Mouse (Mus musculus) ES-E14 (cell line): ENCODE measurements at regions not wholly inside any gene's neighbourhood (a gene's known extent, or its start where the extent isn't known, plus 50 kb on each side); places are given as distances from the start of the nearest gene placed in this dataset.

Source experiments
- DNase-seq: peaks from one replicate; pipeline ENCODE4 v3.0.0-alpha.2; 2013; ENCODE audit warnings: low read depth, low spot score
- H3K27ac ChIP-seq: 2 replicates; pipeline ENCODE4 v1.5.1; 2012; ENCODE audit warnings: low read depth, mild to moderate bottlenecking, low read length, moderate library complexity, mixed read lengths; ENCODE audit not compliant: poor library complexity, insufficient read depth, severe bottlenecking
- H3K36me3 ChIP-seq: 2 replicates; pipeline ENCODE4 v1.6.1; 2012; ENCODE audit warnings: mild to moderate bottlenecking, low read length, moderate library complexity, mixed read lengths; ENCODE audit not compliant: control insufficient read depth, poor library complexity, insufficient read depth, severe bottlenecking
- H3K4me1 ChIP-seq, 2 experiments: fragments of 150-350 bp in 1 of 2; sonication (generic) in 1 of 2; 2 replicates each; pipeline ENCODE4 v1.6.1; 2012; ENCODE audit warnings: low read length in 2 of 2, mild to moderate bottlenecking in 1 of 2, mixed read lengths in 1 of 2; ENCODE audit not compliant: control insufficient read depth in 2 of 2, insufficient read depth in 2 of 2, poor library complexity in 1 of 2
- H3K4me3 ChIP-seq, 2 experiments: fragments of 150-350 bp in 1 of 2; sonication (generic) in 1 of 2; 2 replicates each; pipeline ENCODE4 v1.5.1; 2012; ENCODE audit warnings: low read length in 2 of 2, low read depth in 1 of 2, mild to moderate bottlenecking in 1 of 2, mixed read lengths in 1 of 2; ENCODE audit not compliant: insufficient read depth in 1 of 2, poor library complexity in 1 of 2, severe bottlenecking in 1 of 2
- H3K9ac ChIP-seq: 2 replicates; pipeline ENCODE4 v1.6.1; 2012; ENCODE audit warnings: low read depth, mild to moderate bottlenecking, low read length, mixed read lengths; ENCODE audit not compliant: poor library complexity, insufficient read depth, severe bottlenecking
- H3K9me3 ChIP-seq: fragments of 150-350 bp; sonication (generic); 2 replicates; pipeline ENCODE4 v1.6.1; 2012; ENCODE audit warnings: low read depth, mild to moderate bottlenecking, low read length; ENCODE audit not compliant: control insufficient read depth, insufficient read depth
- CHD2 ChIP-seq: IDR thresholded peaks from 2 replicates; pipeline ENCODE4 v1.6.1; 2014; ENCODE audit warnings: mild to moderate bottlenecking, low read depth, low read length, inconsistent platforms
- HCFC1 ChIP-seq: IDR thresholded peaks from 2 replicates; pipeline ENCODE4 v1.6.1; 2012; ENCODE audit warnings: low read length, inconsistent platforms, borderline replicate concordance; ENCODE audit not compliant: insufficient read depth
- MAFK ChIP-seq: IDR thresholded peaks from 2 replicates; pipeline ENCODE4 v1.6.1; 2014; ENCODE audit warnings: mild to moderate bottlenecking, low read depth, low read length, inconsistent platforms; ENCODE audit not compliant: insufficient read depth
- ZC3H11A ChIP-seq: IDR thresholded peaks from 2 replicates; pipeline ENCODE4 v1.6.1; 2012; ENCODE audit warnings: low read depth, mild to moderate bottlenecking, inconsistent platforms, low read length, borderline replicate concordance
- ZNF384 ChIP-seq: IDR thresholded peaks from 2 replicates; pipeline ENCODE4 v1.6.1; 2012; ENCODE audit warnings: low read depth, low read length, inconsistent platforms
- in situ Hi-C, 2 experiments: fragments of 600-800 bp; cut with MboI; formaldehyde crosslinking; loops; one replicate each; pipeline ENCODE4 v1.15.1; 2025; ENCODE audit warnings: low sequenced_read_pairs in 2 of 2, inconsistent platforms in 1 of 2; ENCODE audit not compliant: unreplicated experiment in 2 of 2

GRCm38 (mm10) chr13:52445513-52445912 is 85.6 kb downstream of the Diras2 start:
- in situ Hi-C loops = no loop called here
- TF ChIP-seq ZC3H11A (no peak), ZNF384 (no peak), CHD2 (no peak)
- H3K27ac ChIP-seq = no peak overlapping the region
- DNase-seq = no peak
- no peak overlapping the region for H3K9ac ChIP-seq
- H3K4me1 ChIP-seq = 0 out of 4 replicates have a peak, but pooled peaks cover 0 to 2% of the 10 kb centered on the region in 2 experiments
- H3K4me3 ChIP-seq = no peak overlapping the region
- H3K36me3 ChIP-seq = no peaks in the 10 kb centered on the region
- no peaks in the 10 kb centered on the region for H3K9me3 ChIP-seq

- Histone ChIP-seq H3K4me3 (no peak overlapping the region), H3K36me3 (no peaks in the 10 kb centered on the region), H3K27ac (no peak overlapping the region; the same call in 1 of the 2 replicates), H3K4me1 (0 out of 4 replicates have a peak, but pooled peaks cover 0 to 2% of the 10 kb centered on the region in 2 experiments), H3K9me3 (no peaks in the 10 kb centered on the region), H3K9ac (no peak overlapping the region)
- no peak for TF ChIP-seq MAFK
- in situ Hi-C loops = no loop called here
- no peak for DNase-seq
Measured at GRCm38 (mm10) chr13:52448902-52449301, 82.2 kb downstream of the Diras2 start.

GRCm38 (mm10) chr13:52451486-52451885 is 79.6 kb downstream of the Diras2 start:
- Histone ChIP-seq H3K36me3 (no peaks in the 10 kb centered on the region), H3K4me1 (peaks cover 2 to 4% of the 10 kb centered on the region in 2 experiments; a peak in 2 of 4 replicates), H3K9ac (no peak overlapping the region), H3K9me3 (no peaks in the 10 kb centered on the region), H3K4me3 (no peak overlapping the region), H3K27ac (no peak overlapping the region)
- in situ Hi-C loops = no loop called here
- DNase-seq = no peak
- TF ChIP-seq CHD2 = no peak
- TF ChIP-seq MAFK = no peak
- no peak for TF ChIP-seq HCFC1
- no peak for TF ChIP-seq ZC3H11A
- TF ChIP-seq ZNF384 = no peak

GRCm38 (mm10) chr13:52452291-52452690 is 78.8 kb downstream of the Diras2 start:
- in situ Hi-C loops = no loop called here
- no peak overlapping the region for H3K9ac ChIP-seq
- H3K27ac ChIP-seq = no peak overlapping the region
- DNase-seq = no peak
- H3K4me1 ChIP-seq = peaks cover 2 to 4% of the 10 kb centered on the region in 2 experiments; a peak in 2 of 4 replicates
- no peaks in the 10 kb centered on the region for H3K36me3 ChIP-seq
- no peaks in the 10 kb centered on the region for H3K9me3 ChIP-seq
- TF ChIP-seq ZNF384 (no peak), HCFC1 (no peak), ZC3H11A (no peak)
- no peak overlapping the region for H3K4me3 ChIP-seq
